Comparison of ENCODE assay signal across 25 mouse cellular contexts in genomic region chr5:113955281-113955680, GRCm38 (mm10). TPM values are rescaled to one million over a fixed set of nuclear protein-coding genes. Genes with fewer than 3 reads are reported as not detected.
"Had no signal": no experiment of that assay in that cellular context is flagged by ENCODE, and none has a peak within 500 bp of the region (broad histone marks: within the 10 kb centered on the region; RNA-seq: fewer than 3 reads in every experiment).

No protein-coding gene starts in this region.

- H3K4me3 ChIP-seq: kidney, embryonic 15.5 days; left cerebral cortex, adult 2 months; midbrain, embryonic 12.5 days; midbrain, embryonic 15.5 days; myocyte; neural tube, embryonic 13.5 days; stomach, embryonic 15.5 days had no signal

- H3K4me2 ChIP-seq: kidney, embryonic 15.5 days; lung, embryonic 14.5 days; midbrain, embryonic 12.5 days; midbrain, embryonic 15.5 days; neural tube, embryonic 13.5 days; stomach, embryonic 15.5 days had no signal

- DNase-seq: kidney, postnatal 10 days; kidney, postnatal 36 days; layer of hippocampus, postnatal 36 days; lung, embryonic 14.5 days; retina, postnatal 1 day; right cerebral cortex, postnatal 25 days; spleen, adult 18-20 months; thymus, postnatal 4 days had no signal

- H3K27ac ChIP-seq: kidney, embryonic 15.5 days; left cerebral cortex, adult 2 months; macrophage; midbrain, embryonic 12.5 days; midbrain, embryonic 15.5 days; neural tube, embryonic 13.5 days; stomach, embryonic 15.5 days had no signal

- H3K27me3 ChIP-seq: kidney, embryonic 15.5 days; midbrain, embryonic 12.5 days; midbrain, embryonic 15.5 days; neural tube, embryonic 13.5 days; stomach, embryonic 15.5 days had no signal

- H3K9me3 ChIP-seq: kidney, embryonic 15.5 days; midbrain, embryonic 12.5 days; midbrain, embryonic 15.5 days; neural tube, embryonic 13.5 days; stomach, embryonic 15.5 days had no signal

- H3K9ac ChIP-seq: kidney, embryonic 15.5 days; lung, embryonic 14.5 days; midbrain, embryonic 12.5 days; midbrain, embryonic 15.5 days; neural tube, embryonic 13.5 days; stomach, embryonic 15.5 days had no signal

RNA-seq across cellular contexts. Expression of gene Dao, which starts 48.2 kb away (rescaled TPM):
- total RNA-seq: layer of hippocampus, postnatal 10 days; left cerebral cortex, adult 2 months; left cerebral cortex, postnatal 10 days; left cerebral cortex, postnatal 36 days; liver, adult 2 months; megakaryocyte, adult 5-6 weeks; monocyte, adult 5-6 weeks; neutrophil, adult 5-6 weeks had no signal
- polyA plus RNA-seq: limb, embryonic 11.5 days; liver, adult 2 months; lung, embryonic 14.5 days; lung, postnatal 0 days; macrophage; midbrain, embryonic 12.5 days; midbrain, embryonic 15.5 days; myocyte; neural tube, embryonic 13.5 days had no signal
